Mouse (Mus musculus) testis, postnatal 10 days (tissue): ENCODE data around the gene Kcnmb4.

Experiments used
- DNase-seq: peaks from one replicate; pipeline ENCODE4 v3.0.0; 2021; ENCODE audit warnings: low spot score

Kcnmb4 gene

GRCm38 (mm10) chr10:116450621-116451020, 23.1 kb downstream of the Kcnmb4 start:
- peak; percentile 70 for DNase-seq

GRCm38 (mm10) chr10:116448166-116448565, 25.5 kb downstream of the Kcnmb4 start:
- no peak for DNase-seq

DNA sequence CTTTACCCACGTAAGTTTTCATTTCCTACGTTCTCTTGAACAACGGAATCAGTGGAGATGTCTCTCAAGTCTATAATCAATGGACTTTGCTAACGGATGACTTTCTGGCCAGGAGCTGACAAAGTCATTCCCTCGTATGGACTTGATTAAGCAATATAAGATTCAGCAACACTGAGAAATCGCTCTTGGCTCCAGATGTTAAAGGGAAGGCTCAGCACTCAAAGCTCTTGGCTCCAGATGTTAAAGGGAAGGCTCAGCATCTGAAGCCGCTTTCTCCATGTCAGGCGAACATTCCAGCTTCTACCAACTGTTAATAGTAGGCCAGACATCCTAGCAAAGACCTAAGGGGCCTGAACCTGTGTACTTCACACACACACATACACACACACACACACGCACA, 26.5 kb downstream of the Kcnmb4 start:
- no peak for DNase-seq

GRCm38 (mm10) chr10:116446040-116446439, 27.6 kb downstream of the Kcnmb4 start:
- DNase-seq: no peak

DNA sequence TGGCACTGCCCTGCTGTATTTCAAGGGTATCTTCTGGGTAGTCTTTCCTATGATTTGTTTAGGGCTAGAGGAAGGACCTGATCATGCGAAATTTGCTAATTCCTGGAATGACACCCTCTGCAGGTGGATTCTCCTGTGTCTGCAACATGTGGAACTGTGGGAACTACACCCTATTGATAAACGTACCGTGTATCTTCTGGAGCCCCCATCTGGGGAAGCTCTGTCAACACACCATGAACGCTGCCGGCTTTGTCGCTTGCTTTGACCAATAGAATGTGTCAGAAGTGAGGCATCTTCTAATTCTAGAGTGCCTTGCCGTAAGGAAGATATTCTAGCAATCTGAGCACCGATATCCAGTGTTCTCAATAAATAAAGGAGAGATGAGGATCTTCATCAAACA, 28.9 kb downstream of the Kcnmb4 start:
- DNase-seq: peak; percentile 23

GRCm38 (mm10) chr10:116444371-116444770, 29.3 kb downstream of the Kcnmb4 start:
- peak; percentile 38 for DNase-seq

DNA sequence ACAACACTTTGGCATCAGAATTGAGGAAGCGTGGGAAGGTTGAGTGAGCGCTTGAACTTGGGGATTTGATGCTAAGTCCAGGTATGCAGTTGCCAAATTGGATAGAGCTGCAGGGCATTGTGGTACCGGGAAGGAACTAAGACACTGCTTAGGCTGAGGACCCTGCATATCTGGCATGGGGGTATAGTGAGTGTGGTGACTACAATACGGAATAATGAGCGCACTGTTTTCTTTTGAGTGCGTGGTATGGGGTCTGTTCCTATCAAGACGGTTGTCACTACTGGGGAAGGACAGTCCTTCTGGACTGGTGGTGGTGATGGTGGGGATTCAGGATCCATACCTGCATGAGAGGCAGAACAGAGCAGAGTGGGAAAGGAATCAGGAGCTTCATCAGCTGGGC, 32.7 kb downstream of the Kcnmb4 start:
- no peak for DNase-seq

DNA sequence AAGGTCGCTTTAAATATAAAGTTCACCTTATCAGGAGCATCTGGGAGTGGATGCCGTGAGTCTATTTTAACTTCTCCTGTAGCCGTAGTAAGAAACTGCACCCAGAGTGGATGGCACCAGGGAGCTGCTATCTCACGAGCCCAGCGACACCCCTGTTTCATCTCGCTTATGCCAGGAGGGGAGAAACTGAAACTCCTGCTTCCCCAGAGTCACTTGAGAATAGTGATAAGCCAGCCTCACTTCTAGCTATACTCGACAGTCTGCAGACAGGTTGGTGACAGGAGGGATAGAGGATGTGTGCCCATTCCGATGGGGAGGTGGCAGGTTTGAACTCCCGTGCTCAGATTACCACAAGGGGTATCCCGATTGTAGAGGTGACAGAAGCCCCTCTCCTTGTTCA, 33.6 kb downstream of the Kcnmb4 start:
- DNase-seq: no peak

DNA sequence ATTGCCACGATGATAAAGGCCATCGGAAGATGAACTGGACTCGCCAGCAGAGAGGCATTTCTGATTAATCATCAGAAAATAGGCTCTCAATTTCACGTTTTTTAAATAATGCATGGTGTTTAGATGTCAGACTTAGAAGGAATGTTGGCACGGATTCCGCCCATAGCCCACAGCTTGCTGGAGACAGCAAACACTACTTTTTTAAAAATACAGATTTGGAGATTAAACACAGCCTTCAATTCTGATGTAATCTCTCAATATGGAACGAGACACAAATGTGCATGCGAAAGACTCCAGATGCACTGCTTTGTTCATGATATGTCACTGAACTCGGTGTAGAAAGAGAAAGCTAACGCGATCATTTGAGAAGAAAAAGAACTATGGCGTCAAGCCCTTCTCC, 38.2 kb downstream of the Kcnmb4 start:
- DNase-seq: no peak

- no peak for DNase-seq
Measured at GRCm38 (mm10) chr10:116432421-116432820, 41.3 kb downstream of the Kcnmb4 start.

DNA sequence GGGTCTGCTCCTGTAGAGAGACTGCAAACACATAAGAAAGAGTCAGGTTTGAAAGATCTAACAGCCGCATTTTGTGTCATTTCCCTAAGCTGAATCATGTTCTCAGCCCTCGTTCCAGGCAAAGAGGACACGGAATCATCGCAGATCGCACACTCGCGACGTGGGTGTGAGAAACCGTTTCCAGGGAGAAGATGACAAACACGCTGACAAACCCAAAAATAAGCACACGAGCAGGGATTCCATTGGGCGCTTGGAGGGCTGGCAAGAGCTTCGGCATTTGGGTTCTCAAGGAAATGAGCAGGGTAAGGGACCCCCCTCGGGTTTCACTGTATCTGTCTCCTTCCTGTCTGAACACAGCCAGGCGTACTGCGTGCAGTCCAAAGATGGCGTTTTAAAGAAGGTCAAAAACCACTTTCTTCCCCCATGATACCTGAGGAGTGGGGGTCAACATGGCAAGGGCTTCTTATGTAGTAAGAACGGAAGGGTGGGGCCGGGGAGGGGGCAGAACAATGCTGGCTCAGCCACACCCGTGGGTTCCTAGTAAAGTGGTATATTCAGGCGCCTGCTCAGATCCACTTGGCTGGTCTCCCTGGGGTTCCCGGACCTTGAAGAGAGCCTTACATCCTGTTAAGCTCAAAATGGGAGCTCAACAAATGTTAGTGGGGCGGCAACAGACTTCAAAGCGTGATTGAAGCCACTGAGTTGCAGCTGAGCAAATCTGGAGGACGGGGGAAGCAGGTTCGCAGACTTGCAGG, 45.5 kb downstream of the Kcnmb4 start:
- DNase-seq: no peak

- no peak for DNase-seq
Measured at GRCm38 (mm10) chr10:116426176-116426575, 47.5 kb downstream of the Kcnmb4 start.

DNA sequence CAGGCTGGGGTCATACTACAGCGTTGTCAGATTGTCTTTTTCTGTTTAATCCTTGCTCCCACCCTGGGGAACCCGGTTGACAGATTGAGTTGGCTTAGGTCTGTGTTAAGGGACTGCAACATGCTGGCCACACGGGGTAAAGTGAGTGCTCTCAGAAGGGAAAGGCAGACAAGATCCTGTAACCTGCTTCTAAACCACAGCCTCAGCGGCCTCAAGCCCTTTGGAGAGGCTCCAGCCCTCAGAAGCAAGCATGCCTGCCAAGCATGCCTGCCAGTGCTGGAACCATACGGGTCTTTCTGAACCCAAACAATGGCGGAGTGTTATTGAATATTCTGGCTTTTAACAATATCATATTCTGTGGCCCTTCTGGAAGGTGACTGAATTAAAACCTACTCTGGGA, 48.8 kb downstream of the Kcnmb4 start:
- no peak for DNase-seq

GRCm38 (mm10) chr10:116422551-116422950, 51.1 kb downstream of the Kcnmb4 start:
- DNase-seq: no peak

GRCm38 (mm10) chr10:116420976-116421375, 52.7 kb downstream of the Kcnmb4 start:
- DNase-seq: no peak

- no peak for DNase-seq
Measured at GRCm38 (mm10) chr10:116418121-116418726, 55.5 kb downstream of the Kcnmb4 start.

DNA sequence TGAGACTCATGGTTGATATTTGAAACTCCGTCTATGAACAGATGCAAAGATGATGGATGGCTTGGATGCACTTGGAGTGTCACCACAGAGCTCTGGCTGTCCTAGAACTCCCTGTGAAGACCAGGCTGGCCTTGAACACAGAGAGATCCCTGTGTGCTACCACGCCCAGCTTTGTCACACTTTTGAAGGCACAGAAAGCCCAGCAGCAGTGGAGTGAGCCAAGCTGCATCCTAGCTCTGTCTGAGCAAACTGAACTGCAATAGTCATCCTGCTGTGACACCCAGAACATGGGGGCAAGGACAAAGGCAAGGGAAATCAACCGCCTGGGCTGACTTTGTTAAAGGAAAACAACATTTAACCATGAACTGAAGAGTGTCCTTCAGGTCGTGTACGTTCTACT, 57.0 kb downstream of the Kcnmb4 start:
- no peak for DNase-seq

DNA sequence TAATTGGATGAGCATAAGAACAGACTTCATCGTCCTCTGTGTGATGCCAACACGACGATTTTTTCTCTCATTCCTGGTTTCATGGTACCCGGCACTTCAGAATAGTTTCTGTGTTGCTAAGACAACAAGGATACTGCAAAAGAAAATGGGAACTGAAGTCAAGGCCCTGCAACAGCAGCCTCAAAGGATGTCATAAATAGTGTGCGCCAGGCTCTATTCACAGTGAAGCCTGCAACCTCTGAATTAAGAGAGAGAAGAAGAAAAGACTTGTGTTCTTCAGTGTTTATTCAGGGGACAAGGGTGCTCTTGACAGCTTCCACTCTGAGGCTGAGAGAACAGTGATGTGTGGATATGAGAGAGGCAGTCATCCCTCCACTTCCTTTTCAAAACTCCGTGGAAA, 57.5 kb downstream of the Kcnmb4 start:
- no peak for DNase-seq

- DNase-seq: no peak
Measured at GRCm38 (mm10) chr10:116410826-116411225, 62.9 kb downstream of the Kcnmb4 start.

GRCm38 (mm10) chr10:116407684-116408359, 65.9 kb downstream of the Kcnmb4 start:
- no peak for DNase-seq

- DNase-seq: no peak
Measured at GRCm38 (mm10) chr10:116405011-116405410, 68.7 kb downstream of the Kcnmb4 start.

GRCm38 (mm10) chr10:116403679-116404078, 70.0 kb downstream of the Kcnmb4 start:
- no peak for DNase-seq

DNA sequence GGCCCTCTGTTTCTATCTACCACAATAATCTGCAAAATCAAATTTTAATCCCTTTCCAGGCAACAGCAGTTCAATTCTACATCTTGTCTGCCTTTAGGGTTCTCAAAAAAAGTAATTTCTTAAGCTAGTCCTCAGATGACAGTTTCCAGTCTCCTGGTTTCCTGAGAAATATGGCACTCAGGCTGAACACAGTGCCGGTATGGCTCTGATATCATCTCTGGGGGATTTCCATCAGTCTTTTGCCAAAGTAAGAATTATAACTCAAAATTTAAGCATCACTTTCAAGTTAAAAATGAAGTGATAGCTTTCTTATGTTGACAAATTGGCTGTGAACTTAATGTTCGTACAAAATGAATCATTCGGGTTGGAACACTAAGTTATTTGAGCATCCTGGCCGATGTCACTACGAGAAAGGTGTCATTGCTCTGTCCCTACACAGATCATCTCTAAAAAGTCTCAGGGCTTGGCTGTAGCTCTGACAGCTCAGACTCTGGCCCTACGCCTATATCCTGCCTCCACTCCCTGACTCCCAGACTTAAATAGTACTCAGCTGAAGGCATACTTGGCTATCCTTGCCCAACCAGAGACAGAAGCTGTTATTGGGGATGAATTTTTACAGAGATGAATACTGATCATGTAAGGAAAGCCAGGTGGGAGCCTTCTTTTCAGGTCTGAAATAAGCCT, 70.8 kb downstream of the Kcnmb4 start:
- DNase-seq: no peak
